Mouse (Mus musculus) liver, embryonic 14.5 days (tissue): Measurements from ENCODE around the gene 2510039O18Rik.

Source experiments
- CTCF ChIP-seq: IDR thresholded peaks from 2 replicates; pipeline ENCODE4 v1.5.1; 2016; ENCODE audit warnings: antibody characterized with exemption, low read depth, control low read depth
- EP300 ChIP-seq: IDR thresholded peaks from 2 replicates; pipeline ENCODE4 v1.6.1; 2016; ENCODE audit warnings: antibody characterized with exemption, low read depth

GRCm38 (mm10) chr4:147979441-147979860 is 38.8 kb downstream of the 2510039O18Rik start:
- TF ChIP-seq EP300 (no peak), CTCF (no peak)
